Mouse (Mus musculus): ENCODE measurements at regions not wholly inside any gene's neighbourhood (a gene's known extent, or its start where the extent isn't known, plus 50 kb on each side); places are given as distances from the start of the nearest gene placed in this dataset.

DNA sequence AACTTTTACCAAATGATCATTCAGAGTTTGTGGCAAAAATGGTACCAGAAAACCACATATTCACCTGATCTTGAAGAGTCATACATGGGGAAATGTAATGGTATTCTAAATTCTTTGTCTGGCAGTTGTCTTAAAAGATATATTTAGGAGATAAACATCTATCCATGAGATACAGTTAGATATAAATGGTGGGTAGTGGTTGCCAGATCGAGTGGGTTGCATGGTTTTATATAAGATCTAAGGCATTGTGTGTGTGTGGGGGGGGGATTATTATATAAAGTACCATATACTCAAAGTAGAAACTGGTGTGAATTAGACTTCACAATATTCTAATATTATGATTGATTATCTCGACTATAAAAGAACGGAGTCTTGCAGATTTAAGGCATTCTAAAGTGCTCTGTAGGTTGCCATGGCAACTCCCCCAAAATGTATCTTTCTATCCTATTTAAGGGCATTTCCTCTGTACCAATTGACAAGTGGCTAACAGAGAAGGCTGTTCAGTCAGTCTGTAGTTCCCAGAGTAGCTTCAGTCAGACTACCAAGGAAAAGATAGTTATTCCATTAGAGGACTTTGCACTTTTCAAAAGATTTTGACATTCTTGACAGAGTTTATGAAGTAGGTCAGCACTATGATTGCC, 89.3 kb upstream of the Man2a1 start:
- no peak for TF ChIP-seq CTCF (IDR thresholded peaks at IDR 0.05)
- no peak for TF ChIP-seq EP300 (IDR thresholded peaks at IDR 0.05)

All from lung, postnatal 0 days (tissue).